In genomic region chr14:53132390-53132789, GRCm38 (mm10) we compare ENCODE assay signal across 8 mouse cellular contexts.
DNase-seq lines count a peak whose midpoint lies in the region; ATAC-seq and TF ChIP-seq lines count a peak whose summit lies in the region.
"Not testable (repeated sequence)": the region's sequence is repeated elsewhere in the genome, so short reads cannot be mapped to it uniquely, and the experiment has no call there.

No protein-coding gene starts in this region.

- intact Hi-C loops in heart, adult 2 months (cut with DNase I), result not testable (repeated sequence)

- H3K9me3 ChIP-seq in kidney, postnatal 0 days (replicated peaks; ENCODE audit: low read length); liver, postnatal 0 days (ENCODE audit: low read length); neural tube, embryonic 11.5 days (ENCODE audit: control insufficient read depth, low read length): not testable (repeated sequence)

- H3K27me3 ChIP-seq in heart, adult 2 months (ENCODE audit: control insufficient read depth, insufficient read depth, low read length); kidney, postnatal 0 days (ENCODE audit: insufficient read depth, low read length); liver, postnatal 0 days (ENCODE audit: insufficient read depth, low read length); neural tube, embryonic 11.5 days (ENCODE audit: control insufficient read depth, insufficient read depth, low read length): not testable (repeated sequence)

- peak; percentile 84 for DNase-seq in CD4-positive, CD25-positive, alpha-beta regulatory T cell, adult 2 months (ENCODE audit: low read depth, low spot score)
- peak; percentile 10 for DNase-seq in adrenal gland, postnatal 25 days
- DNase-seq in embryo, embryonic 11 days, result peak; percentile 38
- DNase-seq in heart, adult 2 months, result not testable (repeated sequence)
- DNase-seq in kidney, postnatal 0 days (ENCODE audit: low spot score), result peak; percentile 39
- DNase-seq in liver, postnatal 0 days, result peak; percentile 57
- peak; percentile 60 for DNase-seq in neural tube, embryonic 11.5 days (ENCODE audit: low spot score)
- DNase-seq in thymus, adult 18-20 months, result peak; percentile 7 to 25

- not testable (repeated sequence) for H3K4me1 ChIP-seq in heart, adult 2 months (ENCODE audit: control insufficient read depth, insufficient read depth, low read length); kidney, postnatal 0 days (replicated peaks; ENCODE audit: insufficient read depth, low read length); liver, postnatal 0 days (ENCODE audit: insufficient read depth); neural tube, embryonic 11.5 days (ENCODE audit: control insufficient read depth, insufficient read depth, low read length)

- not testable (repeated sequence) for ATAC-seq in kidney, postnatal 0 days (replicated peaks; ENCODE audit: low FRiP score, low read depth); liver, postnatal 0 days; neural tube, embryonic 11.5 days (ENCODE audit: insufficient read depth, low FRiP score, low TSS enrichment)

- not testable (repeated sequence) for H3K9ac ChIP-seq in heart, adult 2 months (ENCODE audit: low read depth, low read length); kidney, postnatal 0 days (ENCODE audit: low read depth, low read length); liver, postnatal 0 days (replicated peaks); neural tube, embryonic 11.5 days (ENCODE audit: low read length)

- WGBS in heart, adult 2 months, result 13% methylated on average over 6 of the region's 6 CpGs
- 29% methylated on average over 6 of the region's 6 CpGs for WGBS in kidney, postnatal 0 days
- WGBS in liver, postnatal 0 days (ENCODE audit: insufficient replicate concordance), result 14% methylated on average over 6 of the region's 6 CpGs
- 31% methylated on average over 6 of the region's 6 CpGs for WGBS in neural tube, embryonic 11.5 days

- not testable (repeated sequence) for H3K36me3 ChIP-seq in heart, adult 2 months (ENCODE audit: control insufficient read depth, insufficient read depth, low read length); kidney, postnatal 0 days (ENCODE audit: insufficient read depth, low read length); liver, postnatal 0 days (replicated peaks; ENCODE audit: insufficient read depth, low read length); neural tube, embryonic 11.5 days (ENCODE audit: control insufficient read depth, insufficient read depth, low read length)

- not testable (repeated sequence) for H3K79me2 ChIP-seq in heart, adult 2 months (replicated peaks; ENCODE audit: control insufficient read depth, insufficient read depth, low read length)

- not testable (repeated sequence) for TF ChIP-seq EP300 in heart, adult 2 months (IDR thresholded peaks at IDR 0.05; ENCODE audit: insufficient read depth, low read depth, low read length); liver, postnatal 0 days (IDR thresholded peaks at IDR 0.05; ENCODE audit: low read depth)

- not testable (repeated sequence) for H3K4me3 ChIP-seq in heart, adult 2 months; kidney, postnatal 0 days (replicated peaks; ENCODE audit: low read depth, low read length); liver, postnatal 0 days (ENCODE audit: low read depth, low read length); neural tube, embryonic 11.5 days (ENCODE audit: low read depth, low read length)

- TF ChIP-seq CTCF in heart, adult 2 months (IDR thresholded peaks at IDR 0.05), result peak; percentile 63
- TF ChIP-seq CTCF in kidney, postnatal 0 days (IDR thresholded peaks at IDR 0.05; ENCODE audit: low read depth), result peak; percentile 78
- TF ChIP-seq CTCF in liver, postnatal 0 days (IDR thresholded peaks at IDR 0.05; ENCODE audit: low read depth), result peak; percentile 82

- H3K4me2 ChIP-seq in kidney, postnatal 0 days (ENCODE audit: low read length); liver, postnatal 0 days (ENCODE audit: low read depth, low read length); neural tube, embryonic 11.5 days (ENCODE audit: low read depth): not testable (repeated sequence)

- H3K27ac ChIP-seq in heart, adult 2 months; kidney, postnatal 0 days; liver, postnatal 0 days (ENCODE audit: low read depth); neural tube, embryonic 11.5 days (ENCODE audit: low read depth, low read length): not testable (repeated sequence)

- not testable (repeated sequence) for TF ChIP-seq POLR2A in heart, adult 2 months (IDR thresholded peaks at IDR 0.05; ENCODE audit: insufficient read depth, low read depth, low read length)
